Mouse (Mus musculus): Measurements from ENCODE around the gene Rfx4. TPM values are rescaled to one million over a fixed set of nuclear protein-coding genes. Genes with fewer than 3 reads are reported as not detected.
A peak's percentile ranks its signal among the peaks of the same experiment; 100 is the strongest.

The Rfx4 gene
- polyA plus RNA-seq, 1 experiment from 2014 or later = 1.3 TPM

- Histone ChIP-seq H3K4me1 (ENCODE audit: control insufficient read depth, insufficient read depth, low read length) (no peaks in the 10 kb centered on the region), H3K4me2 (ENCODE audit: low read depth, severe bottlenecking) (no peak overlapping the region), H3K9me3 (ENCODE audit: control insufficient read depth, low read length) (no peaks in the 10 kb centered on the region), H3K4me3 (ENCODE audit: low read depth, low read length) (no peak overlapping the region), H3K27ac (replicated peaks; ENCODE audit: low read depth, low read length) (no peak overlapping the region), H3K36me3 (ENCODE audit: control insufficient read depth, insufficient read depth, low read length) (no peaks in the 10 kb centered on the region), H3K9ac (ENCODE audit: low read length) (no peak overlapping the region), H3K27me3 (ENCODE audit: control insufficient read depth, insufficient read depth, low read length) (no peaks in the 10 kb centered on the region)
- no peak for ATAC-seq (ENCODE audit: insufficient number of reproducible peaks, low FRiP score, low TSS enrichment, low read depth)
- 82% methylated on average over 9 of the region's 9 CpGs for WGBS
- DNase-seq (ENCODE audit: low spot score) = no peak
Observed at GRCm38 (mm10) chr10:84879823-84880571, 124.1 kb downstream of the Rfx4 start.

- DNase-seq (ENCODE audit: low spot score) (no peak), ATAC-seq (ENCODE audit: insufficient number of reproducible peaks, low FRiP score, low TSS enrichment, low read depth) (no peak)
- Histone ChIP-seq H3K27me3 (ENCODE audit: control insufficient read depth, insufficient read depth, low read length) (no peaks in the 10 kb centered on the region), H3K9ac (ENCODE audit: low read length) (no peak overlapping the region), H3K4me2 (ENCODE audit: low read depth, severe bottlenecking) (no peak overlapping the region), H3K27ac (replicated peaks; ENCODE audit: low read depth, low read length) (no peak overlapping the region), H3K36me3 (ENCODE audit: control insufficient read depth, insufficient read depth, low read length) (no peaks in the 10 kb centered on the region), H3K4me3 (ENCODE audit: low read depth, low read length) (no peak overlapping the region), H3K9me3 (ENCODE audit: control insufficient read depth, low read length) (no peaks in the 10 kb centered on the region), H3K4me1 (ENCODE audit: control insufficient read depth, insufficient read depth, low read length) (peaks cover 2% of the 10 kb centered on the region; the same call in 1 of the 2 replicates)
- 84% methylated on average over 2 of the region's 2 CpGs for WGBS
Observed at GRCm38 (mm10) chr10:84882528-84882927, 126.7 kb downstream of the Rfx4 start.

- no peaks in the 10 kb centered on the region for H3K27me3 ChIP-seq (ENCODE audit: control insufficient read depth, insufficient read depth, low read length)
- no peak overlapping the region for H3K4me3 ChIP-seq (ENCODE audit: low read depth, low read length)
- no peak for ATAC-seq (ENCODE audit: insufficient number of reproducible peaks, low FRiP score, low TSS enrichment, low read depth)
- H3K36me3 ChIP-seq (ENCODE audit: control insufficient read depth, insufficient read depth, low read length) = no peaks in the 10 kb centered on the region
- H3K4me1 ChIP-seq (ENCODE audit: control insufficient read depth, insufficient read depth, low read length) = peaks cover 7% of the 10 kb centered on the region
- no peak overlapping the region for H3K4me2 ChIP-seq (ENCODE audit: low read depth, severe bottlenecking)
- DNase-seq (ENCODE audit: low spot score) = no peak
- H3K9me3 ChIP-seq (ENCODE audit: control insufficient read depth, low read length) = no peaks in the 10 kb centered on the region
- 71% methylated on average over 5 of the region's 5 CpGs for WGBS
- no peak overlapping the region for H3K27ac ChIP-seq (replicated peaks; ENCODE audit: low read depth, low read length)
- no peak overlapping the region for H3K9ac ChIP-seq (ENCODE audit: low read length)
Observed at GRCm38 (mm10) chr10:84885341-84885884, 129.6 kb downstream of the Rfx4 start.

GRCm38 (mm10) chr10:84886221-84886627, 130.4 kb downstream of the Rfx4 start:
- Histone ChIP-seq H3K36me3 (ENCODE audit: control insufficient read depth, insufficient read depth, low read length) (no peaks in the 10 kb centered on the region), H3K27me3 (ENCODE audit: control insufficient read depth, insufficient read depth, low read length) (no peaks in the 10 kb centered on the region), H3K9me3 (ENCODE audit: control insufficient read depth, low read length) (no peaks in the 10 kb centered on the region), H3K4me1 (ENCODE audit: control insufficient read depth, insufficient read depth, low read length) (peaks cover 7% of the 10 kb centered on the region), H3K9ac (ENCODE audit: low read length) (no peak overlapping the region), H3K4me2 (ENCODE audit: low read depth, severe bottlenecking) (no peak overlapping the region), H3K4me3 (ENCODE audit: low read depth, low read length) (no peak overlapping the region), H3K27ac (replicated peaks; ENCODE audit: low read depth, low read length) (no peak overlapping the region)
- 16% methylated on average over 6 of the region's 6 CpGs for WGBS
- DNase-seq (ENCODE audit: low spot score) (peak; percentile 37), ATAC-seq (ENCODE audit: insufficient number of reproducible peaks, low FRiP score, low TSS enrichment, low read depth) (no peak; the same call in 1 of the 2 replicates)

- DNase-seq (ENCODE audit: low spot score) (no peak), ATAC-seq (ENCODE audit: insufficient number of reproducible peaks, low FRiP score, low TSS enrichment, low read depth) (no peak)
- Histone ChIP-seq H3K4me3 (ENCODE audit: low read depth, low read length) (no peak overlapping the region), H3K9me3 (ENCODE audit: control insufficient read depth, low read length) (no peaks in the 10 kb centered on the region), H3K9ac (ENCODE audit: low read length) (no peak overlapping the region), H3K27me3 (ENCODE audit: control insufficient read depth, insufficient read depth, low read length) (no peaks in the 10 kb centered on the region), H3K4me1 (ENCODE audit: control insufficient read depth, insufficient read depth, low read length) (peaks cover 7% of the 10 kb centered on the region), H3K4me2 (ENCODE audit: low read depth, severe bottlenecking) (no peak overlapping the region), H3K27ac (replicated peaks; ENCODE audit: low read depth, low read length) (no peak overlapping the region), H3K36me3 (ENCODE audit: control insufficient read depth, insufficient read depth, low read length) (no peaks in the 10 kb centered on the region)
- WGBS = 85% methylated on average over 8 of the region's 8 CpGs
Observed at GRCm38 (mm10) chr10:84886785-84887184, 130.9 kb downstream of the Rfx4 start.

- no peak overlapping the region for H3K4me2 ChIP-seq (ENCODE audit: low read depth, severe bottlenecking)
- ATAC-seq (ENCODE audit: insufficient number of reproducible peaks, low FRiP score, low TSS enrichment, low read depth) = no peak
- no peak for DNase-seq (ENCODE audit: low spot score)
- H3K9ac ChIP-seq (ENCODE audit: low read length) = no peak overlapping the region
- H3K4me1 ChIP-seq (ENCODE audit: control insufficient read depth, insufficient read depth, low read length) = peaks cover 7% of the 10 kb centered on the region
- WGBS = 46% methylated on average over 4 of the region's 4 CpGs
- no peak overlapping the region for H3K4me3 ChIP-seq (ENCODE audit: low read depth, low read length)
- H3K27me3 ChIP-seq (ENCODE audit: control insufficient read depth, insufficient read depth, low read length) = no peaks in the 10 kb centered on the region
- H3K9me3 ChIP-seq (ENCODE audit: control insufficient read depth, low read length) = no peaks in the 10 kb centered on the region
- H3K27ac ChIP-seq (replicated peaks; ENCODE audit: low read depth, low read length) = no peak overlapping the region
- no peaks in the 10 kb centered on the region for H3K36me3 ChIP-seq (ENCODE audit: control insufficient read depth, insufficient read depth, low read length)
Observed at GRCm38 (mm10) chr10:84889096-84889846, 133.4 kb downstream of the Rfx4 start.

- DNase-seq (ENCODE audit: low spot score) (no peak), ATAC-seq (ENCODE audit: insufficient number of reproducible peaks, low FRiP score, low TSS enrichment, low read depth) (no peak)
- Histone ChIP-seq H3K4me3 (ENCODE audit: low read depth, low read length) (no peak overlapping the region), H3K36me3 (ENCODE audit: control insufficient read depth, insufficient read depth, low read length) (no peaks in the 10 kb centered on the region), H3K27me3 (ENCODE audit: control insufficient read depth, insufficient read depth, low read length) (no peaks in the 10 kb centered on the region), H3K9me3 (ENCODE audit: control insufficient read depth, low read length) (no peaks in the 10 kb centered on the region), H3K4me1 (ENCODE audit: control insufficient read depth, insufficient read depth, low read length) (0 out of 2 replicates have a peak, but pooled peaks cover 2% of the 10 kb centered on the region), H3K27ac (replicated peaks; ENCODE audit: low read depth, low read length) (no peak overlapping the region), H3K9ac (ENCODE audit: low read length) (no peak overlapping the region), H3K4me2 (ENCODE audit: low read depth, severe bottlenecking) (no peak overlapping the region)
- 91% methylated on average over 10 of the region's 10 CpGs for whole genome bisulfite sequencing
Observed at GRCm38 (mm10) chr10:84895810-84896358, 140.0 kb downstream of the Rfx4 start.
